Mouse (Mus musculus) kidney, postnatal 0 days (tissue): ENCODE results near the gene Arl5a. TPM values are rescaled to one million over a fixed set of nuclear protein-coding genes. Genes with fewer than 3 reads are reported as not detected.

Source experiments
- ATAC-seq: fragments of 200-750 bp; cut with Nextera tagmentation; replicated peaks from 2 replicates; pipeline ENCODE4 v1.8.0; 2017; ENCODE audit warnings: low read depth, moderate number of reproducible peaks, moderate TSS enrichment, moderate library complexity; ENCODE audit not compliant: low FRiP score
- DNase-seq: peaks from one replicate; pipeline ENCODE4 v3.0.0-alpha.2; 2016; ENCODE audit warnings: low spot score
- H3K27ac ChIP-seq: fragments of 300-500 bp; sonication (generic); 2 replicates; pipeline ENCODE4 v1.5.1; 2014; ENCODE audit warnings: mild to moderate bottlenecking
- H3K27me3 ChIP-seq: fragments of 300-500 bp; sonication (generic); 2 replicates; pipeline ENCODE4 v1.6.1; 2014; ENCODE audit warnings: low read length, mixed read lengths; ENCODE audit not compliant: insufficient read depth
- H3K36me3 ChIP-seq: fragments of 300-500 bp; sonication (generic); 2 replicates; pipeline ENCODE4 v1.6.1; 2014; ENCODE audit warnings: low read length, mixed read lengths; ENCODE audit not compliant: insufficient read depth
- H3K4me1 ChIP-seq: fragments of 300-500 bp; sonication (generic); replicated peaks from 2 replicates; pipeline ENCODE4 v1.6.1; 2014; ENCODE audit warnings: antibody characterized with exemption, low read length, mixed read lengths; ENCODE audit not compliant: insufficient read depth
- H3K4me2 ChIP-seq: fragments of 300-500 bp; sonication (generic); 2 replicates; pipeline ENCODE4 v1.6.1; 2014; ENCODE audit warnings: mild to moderate bottlenecking, low read length, moderate library complexity, mixed read lengths
- H3K4me3 ChIP-seq: fragments of 300-500 bp; sonication (generic); replicated peaks from 2 replicates; pipeline ENCODE4 v1.5.1; 2014; ENCODE audit warnings: low read depth, low read length
- H3K9ac ChIP-seq: fragments of 300-500 bp; sonication (generic); 2 replicates; pipeline ENCODE4 v1.6.1; 2014; ENCODE audit warnings: low read depth, low read length
- H3K9me3 ChIP-seq: fragments of 300-500 bp; sonication (generic); replicated peaks from 2 replicates; pipeline ENCODE4 v1.6.1; 2016; ENCODE audit warnings: low read length, inconsistent platforms, mixed read lengths
- CTCF ChIP-seq: IDR thresholded peaks from 2 replicates; pipeline ENCODE4 v1.5.1; 2016; ENCODE audit warnings: antibody characterized with exemption, low read depth, mild to moderate bottlenecking, moderate library complexity
- WGBS: fragments of 180-500 bp; shearing (Covaris S2); extraction: QIAGEN DNeasy Blood & Tissue Kit; methylation state at CpG from one replicate; pipeline ENCODE4 v1.1.7; 2014; 5-methylcytosine and 5-hydroxymethylcytosine counted together
- polyA plus RNA-seq: library from polyadenylated mRNA; unstranded; fragments of >200 nt; fragmentation: Nextera tagmentation; extraction: Ambion mirVana; gene quantifications from 2 replicates; pipeline ENCODE4 v1.2.1, GENCODE M21; 2015

Arl5a gene
- polyA plus RNA-seq: 32.1 and 33.2 TPM in 2 replicates

DNA sequence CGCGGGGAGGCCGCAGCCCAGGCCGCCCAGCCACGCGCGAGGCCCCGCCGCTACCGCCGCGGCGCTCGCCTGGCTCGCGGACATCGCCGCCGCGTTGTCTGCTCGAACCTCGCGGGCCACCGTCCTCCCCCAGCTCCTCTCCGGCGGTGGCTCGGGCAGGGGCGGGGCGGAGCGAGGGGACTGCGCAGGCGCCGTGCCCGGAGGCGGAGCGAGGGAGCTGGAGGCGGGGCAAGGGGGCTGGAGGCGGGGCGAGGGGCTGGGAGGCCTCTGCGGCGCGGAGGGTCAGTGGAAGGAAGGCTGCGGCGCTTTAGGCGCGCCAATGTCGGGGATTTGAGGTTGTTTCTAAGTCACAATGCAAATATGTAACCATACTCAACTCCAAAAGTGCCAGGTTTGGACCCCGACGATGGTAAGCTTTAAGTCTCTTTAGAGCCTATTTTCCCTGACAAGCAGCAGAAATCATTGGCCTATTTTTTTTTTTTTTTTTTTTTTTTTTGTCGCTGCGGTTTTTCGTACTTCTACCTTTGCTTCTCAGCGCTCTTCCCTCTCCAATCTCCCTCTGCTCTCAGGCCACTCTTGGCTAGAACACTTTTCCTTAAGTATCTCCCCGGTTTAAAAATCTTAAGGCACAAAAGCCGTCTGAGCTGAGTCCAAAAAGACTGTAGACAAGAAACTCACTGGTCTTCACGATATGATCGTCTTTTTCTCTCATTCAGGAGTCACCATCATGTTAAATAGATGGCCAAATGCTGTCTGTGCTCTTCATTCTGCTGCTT, at the start of gene Arl5a:
Gene Arl5a, minus strand, starts transcription at position 155 of the 776 bp plus-strand sequence.
- Histone ChIP-seq H3K4me1 (peaks cover 9% of the 10 kb centered on the region), H3K27me3 (no peaks in the 10 kb centered on the region), H3K4me3 (peak within 1 kb of the TSS; percentile 99), H3K27ac (peak within 1 kb of the TSS; percentile 88), H3K4me2 (peak within 1 kb of the TSS; percentile 72), H3K9me3 (no peaks in the 10 kb centered on the region), H3K36me3 (no peaks in the 10 kb centered on the region), H3K9ac (peak within 1 kb of the TSS; percentile 97)
- ATAC-seq: peak; percentile 95
- no peak for TF ChIP-seq CTCF
- WGBS: under 1% methylated on average over 57 of the region's 57 CpGs
- DNase-seq: peak; percentile 95

DNA sequence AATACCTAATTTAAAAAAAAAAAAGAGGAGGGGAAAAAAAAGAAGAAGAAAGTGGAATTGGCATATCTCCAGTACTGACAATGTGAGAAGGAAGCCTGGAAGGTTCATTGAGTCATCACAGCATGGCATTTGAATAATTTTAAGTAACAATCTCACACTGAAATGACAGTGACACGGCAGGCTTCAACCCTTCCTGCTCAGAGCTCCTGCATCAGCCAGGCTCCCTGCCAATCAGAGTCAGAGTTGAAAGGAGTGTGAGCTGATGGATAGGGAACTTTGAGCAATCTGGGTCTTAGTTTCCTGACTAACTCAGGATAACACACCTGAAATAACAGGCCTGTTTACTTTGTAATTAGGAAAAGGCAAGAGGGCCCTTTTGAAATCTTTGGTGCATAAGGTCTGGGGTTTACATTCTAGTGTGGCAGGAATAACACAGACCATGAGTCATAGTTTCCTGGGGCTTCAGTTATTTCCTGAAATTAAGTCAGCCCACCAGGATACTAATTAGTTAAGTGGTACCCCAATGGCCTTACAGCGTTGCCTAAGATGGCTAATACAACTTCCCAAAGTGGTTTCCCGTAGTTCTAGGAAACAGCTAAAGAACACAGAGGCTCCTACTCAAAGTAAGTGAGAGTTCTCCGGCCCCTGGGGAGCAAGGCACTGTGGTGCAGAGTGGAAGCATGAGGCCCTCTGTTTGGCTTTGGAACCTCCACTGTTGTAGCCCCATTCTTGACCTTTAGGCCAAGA, 47.0 kb upstream of the Arl5a start:
- Histone ChIP-seq H3K27ac (no peak overlapping the region), H3K4me2 (no peak overlapping the region), H3K4me1 (0 out of 2 replicates have a peak, but pooled peaks cover 4% of the 10 kb centered on the region), H3K36me3 (no peaks in the 10 kb centered on the region), H3K9me3 (no peaks in the 10 kb centered on the region), H3K4me3 (no peak overlapping the region), H3K27me3 (no peaks in the 10 kb centered on the region), H3K9ac (no peak overlapping the region)
- WGBS: 27% methylated on average over 4 of the region's 4 CpGs
- DNase-seq (no peak), ATAC-seq (no peak)
- no peak for TF ChIP-seq CTCF

DNA sequence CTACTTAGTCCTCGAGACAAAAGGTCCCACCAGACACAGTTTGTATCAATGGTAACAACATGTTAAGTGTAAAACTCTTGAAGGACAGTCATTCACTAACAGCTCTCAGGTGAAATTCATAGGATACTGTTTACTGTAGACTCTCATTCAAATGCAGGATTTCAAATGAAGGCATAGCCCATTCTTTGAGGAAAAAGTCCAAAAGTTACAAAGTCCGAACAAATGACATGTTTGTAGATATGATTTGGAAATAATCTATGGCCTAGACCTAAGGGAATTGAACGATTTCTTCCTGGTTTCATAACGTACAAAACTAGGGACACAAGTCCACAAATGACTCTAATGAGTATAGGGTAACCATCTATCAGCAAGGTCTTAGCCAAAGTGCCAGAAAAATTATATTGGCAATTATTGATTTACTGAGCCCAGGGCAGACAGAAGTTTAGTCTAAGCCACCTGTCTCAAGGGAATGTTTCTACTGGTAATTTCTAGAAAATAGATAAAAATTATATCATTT, 45.4 kb upstream of the Arl5a start:
- 92% methylated on average over 4 of the region's 4 CpGs for WGBS
- Histone ChIP-seq H3K4me3 (no peak overlapping the region), H3K9ac (no peak overlapping the region), H3K27me3 (no peaks in the 10 kb centered on the region), H3K4me2 (no peak overlapping the region), H3K27ac (no peak overlapping the region), H3K9me3 (no peaks in the 10 kb centered on the region), H3K36me3 (no peaks in the 10 kb centered on the region), H3K4me1 (no peaks in the 10 kb centered on the region)
- no peak for ATAC-seq
- no peak for DNase-seq
- no peak for TF ChIP-seq CTCF

DNA sequence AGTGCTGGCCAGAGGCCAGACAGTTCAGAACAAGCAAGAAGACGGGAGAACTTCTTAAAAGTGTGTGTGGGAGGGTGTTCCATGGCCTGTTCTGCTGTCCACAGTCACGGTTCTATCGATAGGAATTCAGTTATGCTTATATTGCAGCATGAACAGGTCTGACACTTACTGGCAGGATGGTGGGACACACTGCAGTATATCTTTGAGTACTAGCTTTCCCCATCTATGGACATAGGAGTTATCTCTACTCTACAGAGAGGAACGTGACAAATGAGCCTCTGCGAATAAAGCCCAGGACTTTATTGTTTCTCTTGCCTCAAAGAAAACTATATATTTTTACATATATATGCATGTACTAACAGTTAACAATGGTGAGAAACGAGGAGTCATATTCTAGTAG, 42.9 kb upstream of the Arl5a start:
- H3K9ac ChIP-seq: no peak overlapping the region
- H3K4me1 ChIP-seq: no peaks in the 10 kb centered on the region
- no peak overlapping the region for H3K4me3 ChIP-seq
- no peaks in the 10 kb centered on the region for H3K9me3 ChIP-seq
- 57% methylated on average over 6 of the region's 6 CpGs for WGBS
- no peak overlapping the region for H3K27ac ChIP-seq
- no peak overlapping the region for H3K4me2 ChIP-seq
- no peaks in the 10 kb centered on the region for H3K36me3 ChIP-seq
- no peaks in the 10 kb centered on the region for H3K27me3 ChIP-seq
- ATAC-seq (no peak), DNase-seq (no peak)
- TF ChIP-seq CTCF: no peak

DNA sequence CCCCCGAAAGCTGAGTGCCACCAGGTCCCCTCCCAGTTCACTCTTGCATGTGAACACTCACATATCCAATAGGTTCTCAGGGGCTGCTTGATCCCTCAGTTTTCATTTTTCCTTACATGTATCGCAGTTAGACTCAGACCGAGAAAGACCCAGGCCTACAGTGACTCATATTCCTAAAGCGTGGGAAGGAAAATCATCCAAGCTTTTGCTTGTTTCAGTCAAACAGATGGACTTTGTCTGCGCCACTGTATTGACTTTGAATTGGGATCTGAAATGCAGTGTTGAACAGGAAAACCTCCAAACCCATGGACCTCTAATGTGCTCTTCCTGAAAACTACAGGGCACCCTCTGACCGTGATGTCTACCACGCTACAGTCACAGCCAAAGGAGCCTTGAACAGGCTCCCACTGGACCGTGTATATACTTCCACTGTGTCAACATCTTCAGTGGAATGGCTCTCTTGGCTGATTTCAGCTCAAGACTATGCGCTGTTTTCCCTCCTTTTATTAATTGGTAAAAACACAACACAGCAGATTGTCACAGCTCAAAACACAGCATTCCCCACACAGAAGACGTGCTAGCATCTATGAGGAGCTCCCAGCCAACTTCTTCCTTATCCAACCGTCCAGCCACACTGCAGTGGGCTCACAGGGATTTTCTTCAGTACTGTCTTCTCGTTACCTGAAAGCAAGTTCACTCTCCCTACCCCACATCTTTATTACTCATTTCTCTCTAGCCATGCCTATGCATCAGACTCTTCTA, 36.7 kb upstream of the Arl5a start:
- DNase-seq: no peak
- Histone ChIP-seq H3K27me3 (no peaks in the 10 kb centered on the region), H3K4me3 (no peak overlapping the region), H3K9ac (no peak overlapping the region), H3K4me2 (no peak overlapping the region), H3K9me3 (no peaks in the 10 kb centered on the region), H3K27ac (no peak overlapping the region), H3K36me3 (no peaks in the 10 kb centered on the region), H3K4me1 (no peaks in the 10 kb centered on the region)
- WGBS: 88% methylated on average over 12 of the region's 12 CpGs
- no peak for ATAC-seq
- no peak for TF ChIP-seq CTCF
